Mouse (Mus musculus) hindbrain, embryonic 14.5 days (tissue): ENCODE measurements around the gene Gm10277. TPM values are rescaled to one million over a fixed set of nuclear protein-coding genes. Genes with fewer than 3 reads are reported as not detected.
A peak's percentile ranks its signal among the peaks of the same experiment; 100 is the strongest.
"Not testable (repeated sequence)": the region's sequence is repeated elsewhere in the genome, so short reads cannot be mapped to it uniquely, and the experiment has no call there.

Source experiments
- ATAC-seq: fragments of 200-750 bp; cut with Nextera tagmentation; 2 replicates; pipeline ENCODE4 v1.8.0; 2017; ENCODE audit warnings: moderate number of reproducible peaks, mild to moderate bottlenecking, moderate TSS enrichment, moderate library complexity; ENCODE audit not compliant: low FRiP score
- DNase-seq: peaks from one replicate; pipeline ENCODE4 v3.0.0-alpha.2; 2015; ENCODE audit warnings: low spot score
- H3K27ac ChIP-seq: fragments of 300-500 bp; sonication (generic); 2 replicates; pipeline ENCODE4 v1.5.1; 2014; ENCODE audit warnings: mild to moderate bottlenecking, moderate library complexity
- H3K27me3 ChIP-seq: fragments of 300-500 bp; sonication (generic); 2 replicates; pipeline ENCODE4 v1.6.1; 2014; ENCODE audit warnings: mild to moderate bottlenecking, low read length, mixed read lengths; ENCODE audit not compliant: control insufficient read depth, insufficient read depth
- H3K36me3 ChIP-seq: fragments of 300-500 bp; sonication (generic); replicated peaks from 2 replicates; pipeline ENCODE4 v1.6.1; 2014; ENCODE audit not compliant: control insufficient read depth, insufficient read depth
- H3K4me1 ChIP-seq: fragments of 300-500 bp; sonication (generic); replicated peaks from 2 replicates; pipeline ENCODE4 v1.6.1; 2014; ENCODE audit warnings: antibody characterized with exemption, low read length, mixed read lengths; ENCODE audit not compliant: control insufficient read depth, insufficient read depth
- H3K4me2 ChIP-seq: fragments of 300-500 bp; sonication (generic); replicated peaks from 2 replicates; pipeline ENCODE4 v1.6.1; 2014; ENCODE audit warnings: mild to moderate bottlenecking, moderate library complexity
- H3K4me3 ChIP-seq: fragments of 300-500 bp; sonication (generic); replicated peaks from 2 replicates; pipeline ENCODE4 v1.5.1; 2014; ENCODE audit warnings: mild to moderate bottlenecking, low read length
- H3K9ac ChIP-seq: fragments of 300-500 bp; sonication (generic); 2 replicates; pipeline ENCODE4 v1.6.1; 2014
- H3K9me3 ChIP-seq: fragments of 300-500 bp; sonication (generic); 2 replicates; pipeline ENCODE4 v1.6.1; 2016; ENCODE audit warnings: low read length; ENCODE audit not compliant: control insufficient read depth
- WGBS: fragments of 180-500 bp; shearing (Covaris S2); extraction: QIAGEN DNeasy Blood & Tissue Kit; methylation state at CpG from one replicate; pipeline ENCODE4 v1.1.7; 2014; 5-methylcytosine and 5-hydroxymethylcytosine counted together
- polyA plus RNA-seq: library from polyadenylated mRNA; unstranded; fragments of >200 nt; fragmentation: Nextera tagmentation; extraction: Ambion mirVana; gene quantifications from 2 replicates; pipeline ENCODE4 v1.2.1, GENCODE M21; 2014

Gene Gm10277
- polyA plus RNA-seq, 1 experiment from 2014 or later: 1.4 TPM

- H3K9ac ChIP-seq: no peak overlapping the region
- no peaks in the 10 kb centered on the region for H3K9me3 ChIP-seq
- no peaks in the 10 kb centered on the region for H3K4me1 ChIP-seq
- ATAC-seq (no peak), DNase-seq (no peak)
- no peaks in the 10 kb centered on the region for H3K27me3 ChIP-seq
- H3K4me3 ChIP-seq: no peak overlapping the region
- H3K36me3 ChIP-seq: no peaks in the 10 kb centered on the region
- no peak overlapping the region for H3K4me2 ChIP-seq
- 83% methylated on average over 5 of the region's 5 CpGs for WGBS
- no peak overlapping the region for H3K27ac ChIP-seq
Observed at GRCm38 (mm10) chr11:77748996-77749395, 38.6 kb downstream of the Gm10277 start.

GRCm38 (mm10) chr11:77747103-77747502, 40.4 kb downstream of the Gm10277 start:
- not testable (repeated sequence) for H3K27ac ChIP-seq, H3K36me3 ChIP-seq, H3K27me3 ChIP-seq, H3K4me2 ChIP-seq, H3K9me3 ChIP-seq, H3K9ac ChIP-seq, DNase-seq, H3K4me3 ChIP-seq, H3K4me1 ChIP-seq, ATAC-seq
- WGBS: 93% methylated on average over 13 of the region's 15 CpGs

- H3K36me3 ChIP-seq: no peaks in the 10 kb centered on the region
- H3K9ac ChIP-seq: no peak overlapping the region
- no peak overlapping the region for H3K27ac ChIP-seq
- H3K4me2 ChIP-seq: no peak overlapping the region
- no peaks in the 10 kb centered on the region for H3K27me3 ChIP-seq
- 93% methylated on average over 4 of the region's 4 CpGs for whole genome bisulfite sequencing
- H3K4me1 ChIP-seq: no peaks in the 10 kb centered on the region
- ATAC-seq: no peak
- DNase-seq: no peak
- no peak overlapping the region for H3K4me3 ChIP-seq
- H3K9me3 ChIP-seq: no peaks in the 10 kb centered on the region
Observed at GRCm38 (mm10) chr11:77746652-77747051, 40.9 kb downstream of the Gm10277 start.

- H3K27me3 ChIP-seq: no peaks in the 10 kb centered on the region
- no peak overlapping the region for H3K27ac ChIP-seq
- no peaks in the 10 kb centered on the region for H3K36me3 ChIP-seq
- DNase-seq (no peak), ATAC-seq (no peak)
- H3K4me2 ChIP-seq: no peak overlapping the region
- no peaks in the 10 kb centered on the region for H3K9me3 ChIP-seq
- H3K4me1 ChIP-seq: no peaks in the 10 kb centered on the region
- no peak overlapping the region for H3K4me3 ChIP-seq
- H3K9ac ChIP-seq: no peak overlapping the region
- WGBS: 35% methylated on average over 6 of the region's 6 CpGs
Observed at GRCm38 (mm10) chr11:77743966-77744365, 43.6 kb downstream of the Gm10277 start.

GRCm38 (mm10) chr11:77738555-77738954, 49.0 kb downstream of the Gm10277 start:
- H3K9ac ChIP-seq: no peak overlapping the region
- WGBS: 47% methylated on average over 7 of the region's 7 CpGs
- H3K4me1 ChIP-seq: no peaks in the 10 kb centered on the region
- H3K27ac ChIP-seq: no peak overlapping the region
- ATAC-seq (no peak), DNase-seq (no peak)
- no peaks in the 10 kb centered on the region for H3K27me3 ChIP-seq
- H3K36me3 ChIP-seq: no peaks in the 10 kb centered on the region
- H3K9me3 ChIP-seq: no peaks in the 10 kb centered on the region
- no peak overlapping the region for H3K4me3 ChIP-seq
- no peak overlapping the region for H3K4me2 ChIP-seq

DNA sequence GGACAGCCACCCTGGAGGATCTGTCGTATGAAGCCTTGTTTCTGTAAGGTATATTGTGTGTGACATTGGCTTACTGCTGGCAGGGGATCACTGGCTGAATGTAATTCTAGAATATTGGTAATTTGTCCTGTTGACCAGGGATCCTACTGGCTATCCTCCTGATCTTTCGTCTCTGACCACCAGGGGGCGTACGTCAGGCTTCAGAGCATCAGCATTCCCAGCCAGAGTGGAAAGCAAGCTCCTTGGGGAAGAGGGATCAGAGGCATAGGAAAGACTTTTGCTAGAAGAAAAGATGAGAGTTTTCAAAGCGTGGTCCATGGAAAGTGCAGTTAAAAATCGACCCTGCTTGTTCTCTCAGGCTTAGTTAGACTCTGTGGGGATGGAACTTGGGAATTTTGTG, 50.3 kb downstream of the Gm10277 start:
- Histone ChIP-seq H3K27ac (no peak overlapping the region), H3K9ac (no peak overlapping the region), H3K27me3 (no peaks in the 10 kb centered on the region), H3K4me1 (no peaks in the 10 kb centered on the region), H3K4me2 (no peak overlapping the region), H3K9me3 (no peaks in the 10 kb centered on the region), H3K4me3 (no peak overlapping the region), H3K36me3 (no peaks in the 10 kb centered on the region)
- ATAC-seq (no peak), DNase-seq (peak; percentile 88)
- WGBS: under 1% methylated on average over 6 of the region's 6 CpGs

Other genes starting within 250 kb of the Gm10277 start
- 29.2 and 29.3 TPM in 2 replicates for gene Taok1, start 179.9 kb downstream of the Gm10277 start, polyA plus RNA-seq
- gene Nufip2, start 101.6 kb downstream of the Gm10277 start, polyA plus RNA-seq: 5.9 and 6.4 TPM in 2 replicates
- gene Cryba1, start 62.5 kb downstream of the Gm10277 start, polyA plus RNA-seq: 0.47 and 0.62 TPM in 2 replicates
- 42.1 and 43.7 TPM in 2 replicates for gene Myo18a, start 24.5 kb downstream of the Gm10277 start, polyA plus RNA-seq
- gene Pipox, start 106.3 kb upstream of the Gm10277 start, polyA plus RNA-seq: 2.8 and 6.1 TPM in 2 replicates
- 110 TPM in 2 replicates for gene Sez6, start 143.1 kb upstream of the Gm10277 start, polyA plus RNA-seq
- gene Phf12, start 195.0 kb upstream of the Gm10277 start, polyA plus RNA-seq: 14.2 and 15.4 TPM in 2 replicates
- gene Dhrs13, start 244.5 kb upstream of the Gm10277 start, polyA plus RNA-seq: 58.8 and 59.8 TPM in 2 replicates